Mouse (Mus musculus): Measurements from ENCODE around the gene Apba1. TPM values are rescaled to one million over a fixed set of nuclear protein-coding genes. Genes with fewer than 3 reads are reported as not detected.
A peak's percentile ranks its signal among the peaks of the same experiment; 100 is the strongest.

The Apba1 gene
- 72.8 and 79.6 TPM in 2 replicates for polyA plus RNA-seq (2012; rRNA removed)

DNA sequence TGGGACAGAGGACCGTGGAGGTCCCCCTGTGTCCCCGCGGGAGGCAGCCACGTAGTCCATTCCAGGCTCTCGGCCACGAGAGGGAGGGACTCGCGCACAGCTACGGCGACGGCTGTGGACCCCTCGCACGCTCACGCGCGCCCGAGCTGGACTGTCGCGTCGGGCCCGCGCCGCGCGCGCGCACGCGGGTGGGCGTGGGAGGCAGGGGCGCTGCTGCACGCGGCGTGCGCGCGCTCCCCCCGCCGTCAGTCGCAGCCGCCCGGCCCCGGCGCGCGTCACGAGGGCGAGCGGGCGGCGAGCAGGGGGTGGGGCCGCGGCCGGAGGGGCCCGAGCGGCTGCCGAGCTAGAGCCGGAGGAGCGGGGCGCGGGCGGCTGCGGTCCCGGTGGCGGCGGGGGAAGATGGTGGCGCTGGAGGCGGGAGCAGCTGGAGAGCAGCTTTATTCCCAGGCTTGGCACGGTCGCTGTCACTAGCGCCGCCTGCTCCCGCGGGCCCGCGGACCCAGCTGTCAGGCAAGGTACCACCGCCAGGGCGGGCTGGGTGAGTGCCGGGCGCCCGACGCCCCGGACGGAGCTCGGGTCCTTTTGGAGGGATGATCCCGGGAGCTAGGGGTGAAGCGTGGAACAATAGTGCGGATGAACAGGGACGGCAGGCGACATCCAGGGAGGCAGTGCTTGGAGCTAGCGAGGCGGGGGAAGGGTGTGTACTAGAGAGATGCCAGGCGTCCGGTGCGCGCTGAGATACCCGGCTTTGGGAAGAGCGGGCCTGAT lies at the start of gene Apba1:
Gene Apba1, plus strand, starts transcription at position 334 of the 768 bp plus-strand sequence.
- DNase-seq (ENCODE audit: extremely low spot score in 1 of 2, low spot score in 1 of 2) = peak; percentile 55 to 77

- DNase-seq (ENCODE audit: extremely low spot score in 1 of 2, low spot score in 1 of 2) = no peak
Observed at GRCm38 (mm10) chr19:23746506-23746905, 12.2 kb upstream of the Apba1 start.

DNA sequence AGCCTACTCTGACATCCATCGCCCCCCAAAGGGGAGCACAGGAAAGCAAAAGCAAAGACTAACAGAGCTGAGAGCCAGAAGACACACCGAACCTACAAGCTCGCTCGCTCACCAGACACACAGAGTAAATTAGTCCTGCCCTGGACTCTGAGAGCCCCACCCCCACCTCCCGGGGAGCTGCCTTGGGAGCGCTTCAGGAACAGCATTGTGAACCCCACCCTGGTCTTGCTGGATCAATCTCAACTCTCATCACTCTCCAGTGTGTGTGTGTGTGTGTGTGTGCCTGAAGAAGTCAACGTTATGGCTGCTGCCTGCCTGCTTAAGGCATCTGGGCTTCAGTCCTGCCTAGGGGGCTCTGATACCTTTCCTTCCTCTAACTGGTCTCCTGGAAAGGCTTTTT lies 1.7 kb upstream of the Apba1 start:
- no peak for DNase-seq (ENCODE audit: extremely low spot score in 1 of 2, low spot score in 1 of 2)

- peak; percentile 91 to 98 for DNase-seq (ENCODE audit: extremely low spot score in 1 of 2, low spot score in 1 of 2)
Observed at GRCm38 (mm10) chr19:23757961-23758553, 630 bp upstream of the Apba1 start.

GRCm38 (mm10) chr19:23759322-23759945 lies 747 bp downstream of the Apba1 start:
- DNase-seq (ENCODE audit: extremely low spot score in 1 of 2, low spot score in 1 of 2) = peak in 1 of 2 experiments; percentile 66

DNA sequence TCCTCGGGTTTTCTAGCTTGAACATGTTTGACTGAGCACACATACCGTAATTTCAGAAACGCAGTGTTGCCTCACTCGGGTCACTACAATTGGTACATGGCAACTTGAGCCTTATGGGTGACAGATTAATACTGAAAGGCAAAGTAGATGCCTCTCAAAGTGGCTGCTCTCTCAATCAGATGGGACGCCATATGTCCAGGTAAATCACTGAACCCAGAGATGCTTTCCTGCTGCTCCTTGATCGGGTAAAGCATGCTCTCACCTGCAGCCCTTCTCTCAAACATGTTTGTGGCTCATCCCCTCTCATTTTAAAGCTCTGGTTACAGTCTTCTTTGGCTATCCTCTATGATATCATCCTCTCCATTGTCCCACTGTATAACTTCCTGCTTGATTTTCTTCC lies 4.7 kb downstream of the Apba1 start:
- DNase-seq (ENCODE audit: extremely low spot score in 1 of 2, low spot score in 1 of 2) = no peak

DNA sequence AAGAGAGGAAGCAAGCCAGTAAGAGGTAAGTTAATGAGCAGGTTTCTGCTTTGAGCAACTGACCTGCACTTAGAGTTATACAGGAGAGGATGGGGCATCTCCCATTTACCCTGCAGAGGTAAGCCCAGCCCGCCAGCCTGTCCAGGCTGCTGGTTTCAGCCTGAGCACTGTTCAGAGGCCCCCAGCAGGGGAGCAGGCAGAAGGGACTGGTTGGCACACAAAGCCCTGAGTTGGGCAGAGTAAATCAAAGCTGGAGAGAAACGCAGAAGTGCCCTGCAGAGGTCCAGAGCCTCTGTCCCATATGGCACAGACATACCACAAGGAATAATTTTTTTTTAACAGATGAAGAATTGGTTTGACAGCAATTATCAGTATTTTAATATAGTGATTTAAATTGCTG lies 5.4 kb downstream of the Apba1 start:
- DNase-seq (ENCODE audit: extremely low spot score in 1 of 2, low spot score in 1 of 2) = no peak

- DNase-seq (ENCODE audit: extremely low spot score in 1 of 2, low spot score in 1 of 2) = no peak
Observed at GRCm38 (mm10) chr19:23768864-23769263, 10.2 kb downstream of the Apba1 start.

DNA sequence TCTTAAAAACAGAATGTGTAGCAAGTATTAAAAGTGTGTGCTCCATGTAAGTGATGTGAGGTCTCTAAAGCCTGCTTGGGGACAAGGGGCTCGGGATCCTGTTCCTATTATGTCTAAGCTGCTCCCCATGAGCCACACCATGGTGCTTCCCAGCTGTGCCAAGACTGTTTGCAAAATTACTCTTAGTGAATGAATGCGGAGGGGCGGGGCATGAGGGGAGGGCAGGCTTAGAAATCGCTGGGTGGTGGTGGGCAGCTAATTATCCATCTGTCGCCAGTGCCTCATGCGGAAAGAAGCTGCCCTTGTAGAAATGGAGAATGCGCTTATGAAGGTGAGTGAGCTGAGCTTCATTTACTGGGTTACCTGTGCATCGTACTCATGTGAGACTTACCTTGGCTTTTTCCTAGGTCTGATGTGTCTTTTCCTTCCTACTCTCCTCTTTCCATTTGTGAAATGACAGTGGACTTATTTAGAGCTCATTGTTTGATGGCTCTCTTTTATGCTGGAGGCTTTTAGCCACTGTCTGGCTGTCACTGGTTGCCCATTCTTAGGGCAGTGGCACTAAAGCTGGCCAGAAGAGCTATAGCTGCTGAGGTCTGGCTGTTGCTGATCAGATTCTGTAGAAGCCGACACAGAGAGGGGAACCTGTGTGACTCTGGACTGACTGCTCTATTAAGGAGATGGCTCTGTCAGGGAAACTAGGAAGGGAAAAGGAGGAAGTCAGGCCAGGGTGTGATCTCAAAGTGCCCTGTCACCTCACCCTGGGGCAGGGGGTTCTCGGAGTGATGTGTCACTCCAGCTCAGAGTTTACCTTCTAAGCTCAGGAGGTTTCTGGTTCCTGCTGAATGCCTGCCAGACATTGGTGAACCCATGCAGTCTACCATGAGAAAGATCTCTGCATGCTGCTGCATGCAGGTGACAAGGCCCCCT lies 12.1 kb downstream of the Apba1 start:
- DNase-seq (ENCODE audit: extremely low spot score in 1 of 2, low spot score in 1 of 2) = no peak

GRCm38 (mm10) chr19:23771971-23772370 lies 13.3 kb downstream of the Apba1 start:
- DNase-seq (ENCODE audit: extremely low spot score in 1 of 2, low spot score in 1 of 2) = no peak

DNA sequence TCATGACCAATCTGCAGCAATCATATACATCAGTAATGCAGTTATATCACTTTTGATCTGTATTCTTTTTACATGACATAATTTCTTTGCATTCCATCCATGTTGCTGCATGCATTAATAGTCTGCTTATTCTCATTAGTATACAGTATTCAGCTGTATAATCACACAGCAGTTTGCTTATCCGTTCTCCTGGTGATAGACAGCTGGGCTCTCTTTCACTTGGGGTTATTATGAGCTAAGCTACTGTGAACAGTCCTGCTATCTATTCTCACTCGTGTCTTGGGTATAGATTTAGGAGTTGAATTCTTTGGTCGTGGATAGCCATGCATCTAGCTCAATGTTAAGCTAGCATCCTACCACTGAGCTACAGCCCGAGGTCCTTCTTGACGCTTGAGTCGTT lies 16.7 kb downstream of the Apba1 start:
- no peak for DNase-seq (ENCODE audit: extremely low spot score in 1 of 2, low spot score in 1 of 2)

DNA sequence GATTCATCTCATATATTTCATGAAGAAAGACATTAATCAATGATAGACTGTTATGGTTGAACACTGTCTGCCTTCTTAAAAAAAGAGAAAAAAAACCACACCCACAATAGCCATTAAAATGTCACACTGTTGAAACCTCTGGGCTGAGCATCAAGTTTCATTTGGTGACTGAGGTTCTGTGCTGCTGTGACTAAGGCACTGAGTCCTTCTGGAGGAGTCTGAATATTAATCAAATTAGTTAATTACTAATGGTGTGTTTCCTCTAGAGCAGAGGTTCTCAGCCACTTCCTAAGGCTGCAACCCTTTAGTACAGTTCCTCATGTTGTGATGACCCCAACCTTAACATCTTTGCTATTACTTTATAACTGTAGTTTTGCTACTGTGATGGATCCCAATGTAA lies 20.4 kb downstream of the Apba1 start:
- no peak for DNase-seq (ENCODE audit: extremely low spot score in 1 of 2, low spot score in 1 of 2)

DNA sequence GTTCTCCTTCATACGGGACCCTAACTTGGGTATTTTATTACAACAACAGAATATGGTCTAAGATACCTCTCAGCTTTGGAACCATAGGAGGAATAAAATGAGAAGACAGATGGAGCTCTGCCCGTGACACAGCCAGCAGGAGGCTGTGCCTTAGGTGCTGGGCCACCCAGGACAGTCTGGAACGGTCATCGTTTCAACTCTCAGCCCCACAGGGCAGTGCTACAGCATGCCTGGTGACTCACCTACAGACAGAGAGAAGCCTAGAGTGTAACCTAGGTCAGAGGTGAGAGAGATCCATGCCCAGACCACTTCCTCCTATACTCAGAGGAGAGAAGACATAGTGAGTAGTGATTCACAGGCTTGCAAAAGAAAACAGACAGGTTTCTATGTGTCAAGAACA lies 21.4 kb downstream of the Apba1 start:
- DNase-seq (ENCODE audit: extremely low spot score in 1 of 2, low spot score in 1 of 2) = no peak

- no peak for DNase-seq (ENCODE audit: extremely low spot score in 1 of 2, low spot score in 1 of 2)
Observed at GRCm38 (mm10) chr19:23781968-23782367, 23.3 kb downstream of the Apba1 start.

GRCm38 (mm10) chr19:23788420-23789132 lies 29.9 kb downstream of the Apba1 start:
- peak in 1 of 2 experiments; percentile 19 for DNase-seq (ENCODE audit: extremely low spot score in 1 of 2, low spot score in 1 of 2)

GRCm38 (mm10) chr19:23791704-23792103 lies 33.0 kb downstream of the Apba1 start:
- no peak for DNase-seq (ENCODE audit: extremely low spot score in 1 of 2, low spot score in 1 of 2)

DNA sequence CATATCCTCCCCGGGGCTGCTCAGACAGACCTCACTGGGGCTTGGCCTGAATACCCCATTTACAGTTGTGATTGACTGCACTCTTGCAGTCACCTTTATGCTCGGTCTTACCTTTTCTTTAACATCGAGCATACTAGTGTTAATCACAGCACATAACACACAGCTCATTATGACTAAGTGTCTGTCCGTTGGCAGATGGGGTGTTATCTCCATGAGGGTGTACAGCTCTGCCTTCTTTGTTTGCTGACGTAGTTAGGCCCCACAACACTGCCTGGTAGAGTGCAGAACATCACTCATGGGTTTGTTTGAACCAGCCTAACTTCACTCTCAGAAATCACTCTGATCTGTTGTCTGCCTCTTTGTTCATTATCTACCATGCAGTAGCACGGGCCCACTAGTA lies 33.9 kb downstream of the Apba1 start:
- DNase-seq (ENCODE audit: extremely low spot score in 1 of 2, low spot score in 1 of 2) = peak in 1 of 2 experiments; percentile 29

DNA sequence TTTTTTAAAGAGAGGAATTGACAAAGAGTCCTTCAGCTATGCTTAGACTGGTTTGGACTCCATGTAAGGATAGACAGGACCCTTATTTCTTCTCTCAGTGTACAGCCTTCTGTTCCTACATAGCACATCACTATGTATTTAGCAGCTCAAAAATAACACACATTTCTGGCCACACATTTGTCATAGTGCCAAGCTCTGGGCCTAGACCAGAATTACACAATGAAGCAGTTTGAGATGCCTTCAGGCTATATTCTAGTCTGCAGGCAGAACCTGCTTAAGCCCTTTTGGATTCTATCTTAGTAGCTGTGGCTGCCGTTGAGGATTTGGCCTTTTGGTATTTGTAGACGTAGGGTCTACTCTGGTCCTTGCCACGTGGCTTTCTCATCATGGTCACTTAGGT lies 35.8 kb downstream of the Apba1 start:
- DNase-seq (ENCODE audit: extremely low spot score in 1 of 2, low spot score in 1 of 2) = peak; percentile 57 to 61

DNA sequence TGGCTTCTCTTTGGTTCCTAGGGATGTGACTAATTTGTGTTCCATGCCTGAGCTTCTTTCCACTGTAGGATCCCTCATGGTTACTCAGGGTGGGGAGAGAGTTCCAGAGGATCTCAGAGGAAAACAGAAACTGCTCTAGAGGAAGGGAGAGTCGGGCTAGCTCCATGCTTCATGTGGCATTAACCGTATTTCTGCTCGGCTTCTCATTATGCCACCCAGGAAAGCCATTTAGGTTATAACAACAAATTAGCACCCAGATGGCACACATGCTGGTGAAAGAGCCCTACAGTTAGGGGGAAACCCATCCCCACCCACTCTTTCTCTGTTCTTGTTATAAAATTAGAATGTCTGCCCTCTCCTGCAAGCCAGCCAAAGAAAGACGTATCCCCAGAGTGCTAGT lies 36.5 kb downstream of the Apba1 start:
- DNase-seq (ENCODE audit: extremely low spot score in 1 of 2, low spot score in 1 of 2) = peak; percentile 23 to 51

DNA sequence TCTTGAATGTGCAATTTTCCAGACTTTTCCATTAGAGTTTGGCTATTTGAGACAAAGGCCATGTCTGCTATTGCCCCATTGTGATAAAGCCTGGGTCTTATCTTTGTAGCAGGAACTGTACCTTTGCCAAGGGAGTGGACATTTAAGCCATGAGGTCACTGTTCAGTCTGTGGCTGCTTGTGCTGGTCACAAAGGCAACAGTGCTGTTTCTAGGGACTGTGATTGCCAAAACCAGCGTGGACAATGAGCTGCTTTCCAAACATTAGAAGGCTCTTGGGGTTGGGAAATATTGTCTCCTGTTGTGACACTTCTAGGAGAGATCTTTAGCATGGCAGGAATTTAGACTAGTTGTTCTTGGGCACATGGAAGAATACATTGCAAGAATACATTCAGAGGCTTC lies 42.5 kb downstream of the Apba1 start:
- DNase-seq (ENCODE audit: extremely low spot score in 1 of 2, low spot score in 1 of 2) = no peak
